Comparison of ENCODE assay signal across 17 mouse cellular contexts in the genomic region with DNA sequence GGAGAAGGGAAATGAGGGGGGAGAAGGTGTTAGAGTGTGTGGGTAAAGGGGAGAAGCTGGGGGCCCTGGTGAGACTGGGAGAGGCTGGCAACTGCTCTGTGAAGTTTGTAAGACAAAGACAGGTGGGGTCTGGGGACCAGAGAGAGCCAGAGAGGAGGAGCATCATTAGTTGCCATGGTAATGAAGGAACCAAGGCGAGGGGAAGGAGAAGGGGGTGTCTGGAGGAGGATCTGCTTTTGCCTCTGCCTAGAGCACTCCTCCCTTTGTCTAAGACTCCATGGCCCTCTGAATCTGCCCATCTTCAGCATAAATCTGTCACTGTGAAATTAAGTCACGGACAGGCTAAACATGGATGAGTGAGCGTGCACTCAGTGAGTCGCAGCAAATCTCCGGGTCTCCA. TPM values are rescaled to one million over a fixed set of nuclear protein-coding genes. Genes with fewer than 3 reads are reported as not detected.
DNase-seq lines count a peak whose midpoint lies in the region; ATAC-seq and TF ChIP-seq lines count a peak whose summit lies in the region.
"Had no signal": no experiment of that assay in that cellular context is flagged by ENCODE, and none has a peak within 500 bp of the region (broad histone marks: within the 10 kb centered on the region; RNA-seq: fewer than 3 reads in every experiment).

No protein-coding gene starts in this region.

- no peak overlapping the region for H3K4me2 ChIP-seq in kidney, postnatal 0 days (ENCODE audit: low read length)
- peak overlapping the region; percentile 22; the same call in 1 of the 2 replicates for H3K4me2 ChIP-seq in hindbrain, embryonic 14.5 days (replicated peaks)
- H3K4me2 ChIP-seq in neural tube, embryonic 15.5 days: peak overlapping the region; percentile 25
- H3K4me2 ChIP-seq: lung, embryonic 15.5 days had no signal

- TF ChIP-seq CTCF in kidney, postnatal 0 days (IDR thresholded peaks at IDR 0.05; ENCODE audit: low read depth): no peak
- TF ChIP-seq CTCF in brain, embryonic 14.5 days (IDR thresholded peaks at IDR 0.05; ENCODE audit: borderline replicate concordance, extremely low read depth, insufficient read depth, insufficient read length): no peak

- no peaks in the 10 kb centered on the region for H3K27me3 ChIP-seq in kidney, postnatal 0 days (ENCODE audit: insufficient read depth, low read length)
- no peaks in the 10 kb centered on the region for H3K27me3 ChIP-seq in hindbrain, embryonic 14.5 days (ENCODE audit: control insufficient read depth, insufficient read depth, low read length)
- H3K27me3 ChIP-seq in neural tube, embryonic 15.5 days (replicated peaks): no peaks in the 10 kb centered on the region
- H3K27me3 ChIP-seq: lung, embryonic 15.5 days had no signal

- no peak; the same call in 1 of the 2 replicates for ATAC-seq in kidney, postnatal 0 days (replicated peaks; ENCODE audit: low FRiP score, low read depth)
- peak; percentile 74 for ATAC-seq in hindbrain, embryonic 14.5 days (ENCODE audit: low FRiP score)
- peak; percentile 61 for ATAC-seq in neural tube, embryonic 15.5 days (ENCODE audit: low FRiP score)

- TF ChIP-seq POLR2A in brain, embryonic 14.5 days (IDR thresholded peaks at IDR 0.05; ENCODE audit: borderline replicate concordance, extremely low read depth, insufficient read depth, insufficient read length, poor library complexity, severe bottlenecking): no peak

- no peaks in the 10 kb centered on the region for H3K4me1 ChIP-seq in kidney, postnatal 0 days (replicated peaks; ENCODE audit: insufficient read depth, low read length)
- peaks cover 19% of the 10 kb centered on the region for H3K4me1 ChIP-seq in hindbrain, embryonic 14.5 days (replicated peaks; ENCODE audit: control insufficient read depth, insufficient read depth, low read length)
- peaks cover 30% of the 10 kb centered on the region for H3K4me1 ChIP-seq in neural tube, embryonic 15.5 days

- H3K36me3 ChIP-seq in kidney, postnatal 0 days (ENCODE audit: insufficient read depth, low read length): no peaks in the 10 kb centered on the region
- no peaks in the 10 kb centered on the region for H3K36me3 ChIP-seq in hindbrain, embryonic 14.5 days (replicated peaks; ENCODE audit: control insufficient read depth, insufficient read depth)
- no peaks in the 10 kb centered on the region for H3K36me3 ChIP-seq in neural tube, embryonic 15.5 days
- H3K36me3 ChIP-seq: heart, embryonic 10.5 days; lung, embryonic 15.5 days had no signal

- H3K9ac ChIP-seq in kidney, postnatal 0 days (ENCODE audit: low read depth, low read length): no peak overlapping the region
- peak overlapping the region; percentile 16; the same call in 1 of the 2 replicates for H3K9ac ChIP-seq in hindbrain, embryonic 14.5 days
- H3K9ac ChIP-seq in neural tube, embryonic 15.5 days (replicated peaks): no peak overlapping the region
- H3K9ac ChIP-seq: lung, embryonic 15.5 days had no signal

- H3K4me3 ChIP-seq in kidney, postnatal 0 days (replicated peaks; ENCODE audit: low read depth, low read length): no peak overlapping the region
- H3K4me3 ChIP-seq in hindbrain, embryonic 14.5 days (replicated peaks; ENCODE audit: low read length): no peak overlapping the region
- H3K4me3 ChIP-seq in neural tube, embryonic 15.5 days (replicated peaks): no peak overlapping the region
- H3K4me3 ChIP-seq: heart, embryonic 10.5 days; lung, embryonic 15.5 days had no signal

- 16% methylated on average over 5 of the region's 5 CpGs for WGBS in kidney, postnatal 0 days
- 25% methylated on average over 5 of the region's 5 CpGs for WGBS in hindbrain, embryonic 14.5 days
- 16% methylated on average over 5 of the region's 5 CpGs for WGBS in neural tube, embryonic 15.5 days

- intact Hi-C loops in left cerebral cortex, postnatal 14 days (cut with DNase I): no loop called here

- no peak overlapping the region for H3K27ac ChIP-seq in kidney, postnatal 0 days
- peak overlapping the region; percentile 72 for H3K27ac ChIP-seq in hindbrain, embryonic 14.5 days
- H3K27ac ChIP-seq in neural tube, embryonic 15.5 days (replicated peaks): peak overlapping the region; percentile 41
- H3K27ac ChIP-seq: heart, embryonic 10.5 days; lung, embryonic 15.5 days had no signal

- H3K9me3 ChIP-seq in kidney, postnatal 0 days (replicated peaks; ENCODE audit: low read length): no peaks in the 10 kb centered on the region
- H3K9me3 ChIP-seq in hindbrain, embryonic 14.5 days (ENCODE audit: control insufficient read depth, low read length): no peaks in the 10 kb centered on the region
- H3K9me3 ChIP-seq in neural tube, embryonic 15.5 days (replicated peaks): no peaks in the 10 kb centered on the region
- H3K9me3 ChIP-seq: heart, embryonic 10.5 days; lung, embryonic 15.5 days had no signal

- DNase-seq in kidney, postnatal 0 days (ENCODE audit: low spot score): peak; percentile 49
- no peak for DNase-seq in kidney, adult 9 months
- peak; percentile 79 for DNase-seq in brain, embryonic 14.5 days (ENCODE audit: low read depth)
- DNase-seq in hindbrain, embryonic 14.5 days (ENCODE audit: low spot score): peak; percentile 62
- DNase-seq in left cerebral cortex, postnatal 14 days (ENCODE audit: low spot score in 2 of 2): no peak
- DNase-seq in spleen, adult 12 weeks (ENCODE audit: low spot score): no peak
- DNase-seq: adrenal gland, adult 2 months; cerebellum, adult 9-11 months; gastrocnemius, postnatal 25 days; heart, postnatal 36 days; kidney, adult 18-20 months; thymus, adult 2 months had no signal

RNA-seq across cellular contexts. Expression of a gene that starts 14.8 kb away (rescaled TPM):
- polyA plus RNA-seq in kidney, postnatal 0 days (2015; fragmentation: Nextera tagmentation; extraction: Ambion mirVana): 0.14 TPM in 1 of 2 replicates, not detected in the other
- polyA plus RNA-seq in brain, embryonic 14.5 days (2012; rRNA removed): not detected in 2 replicates
- not detected in 2 replicates for polyA plus RNA-seq in hindbrain, embryonic 14.5 days (2014; fragmentation: Nextera tagmentation; extraction: Ambion mirVana)
- polyA plus RNA-seq in neural tube, embryonic 15.5 days (2015; fragmentation: Nextera tagmentation; extraction: Ambion mirVana): not detected in 2 replicates
- total RNA-seq in left cerebral cortex, postnatal 14 days (2021): not detected
- total RNA-seq: adrenal gland, adult 2 months; gastrocnemius, postnatal 25 days; heart, postnatal 36 days; liver, adult 2 months; megakaryocyte-erythroid progenitor cell, adult 5-6 weeks had no signal
- polyA plus RNA-seq: adrenal gland, adult 2 months; heart, embryonic 10.5 days; liver, adult 2 months; lung, embryonic 15.5 days; thymus, adult 2 months had no signal

RNA-seq across cellular contexts. Expression of a gene that starts 15.7 kb away (rescaled TPM):
- not detected in 2 replicates for polyA plus RNA-seq in kidney, postnatal 0 days (2015; fragmentation: Nextera tagmentation; extraction: Ambion mirVana)
- not detected in 2 replicates for polyA plus RNA-seq in brain, embryonic 14.5 days (2012; rRNA removed)
- polyA plus RNA-seq in hindbrain, embryonic 14.5 days (2014; fragmentation: Nextera tagmentation; extraction: Ambion mirVana): not detected in 2 replicates
- not detected in 2 replicates for polyA plus RNA-seq in neural tube, embryonic 15.5 days (2015; fragmentation: Nextera tagmentation; extraction: Ambion mirVana)
- not detected for total RNA-seq in left cerebral cortex, postnatal 14 days (2021)
- total RNA-seq: adrenal gland, adult 2 months; gastrocnemius, postnatal 25 days; heart, postnatal 36 days; liver, adult 2 months; megakaryocyte-erythroid progenitor cell, adult 5-6 weeks had no signal
- polyA plus RNA-seq: adrenal gland, adult 2 months; heart, embryonic 10.5 days; liver, adult 2 months; lung, embryonic 15.5 days; thymus, adult 2 months had no signal

RNA-seq across cellular contexts. Expression of a gene that starts 30.0 kb away (rescaled TPM):
- polyA plus RNA-seq in kidney, postnatal 0 days (2015; fragmentation: Nextera tagmentation; extraction: Ambion mirVana): 12.7 and 13.0 TPM in 2 replicates
- 15.6 and 19.3 TPM in 2 replicates for polyA plus RNA-seq in brain, embryonic 14.5 days (2012; rRNA removed)
- polyA plus RNA-seq in hindbrain, embryonic 14.5 days (2014; fragmentation: Nextera tagmentation; extraction: Ambion mirVana): 10.7 and 11.5 TPM in 2 replicates
- 7.8 and 8.7 TPM in 2 replicates for polyA plus RNA-seq in neural tube, embryonic 15.5 days (2015; fragmentation: Nextera tagmentation; extraction: Ambion mirVana)
- total RNA-seq in left cerebral cortex, postnatal 14 days (2021): 10 to 100 TPM; 32.2 to 32.3 TPM

Comparison
In these comparisons a context has a peak if more than half of its experiments do, and no peak if none do; other contexts are left out.
1. DNase-seq: peak in kidney, postnatal 0 days (single experiment), brain, embryonic 14.5 days (single experiment) and hindbrain, embryonic 14.5 days (single experiment); none in kidney, adult 9 months (single experiment), left cerebral cortex, postnatal 14 days (0 of 2) and spleen, adult 12 weeks (single experiment).